Mouse (Mus musculus): ENCODE results near the gene Hemk1. TPM values are rescaled to one million over a fixed set of nuclear protein-coding genes. Genes with fewer than 3 reads are reported as not detected.
A peak's percentile ranks its signal among the peaks of the same experiment; 100 is the strongest.

The Hemk1 gene
- total and polyA plus RNA-seq, 2 experiments from 2014 or later, result 4.8 to 12.3 TPM

DNA sequence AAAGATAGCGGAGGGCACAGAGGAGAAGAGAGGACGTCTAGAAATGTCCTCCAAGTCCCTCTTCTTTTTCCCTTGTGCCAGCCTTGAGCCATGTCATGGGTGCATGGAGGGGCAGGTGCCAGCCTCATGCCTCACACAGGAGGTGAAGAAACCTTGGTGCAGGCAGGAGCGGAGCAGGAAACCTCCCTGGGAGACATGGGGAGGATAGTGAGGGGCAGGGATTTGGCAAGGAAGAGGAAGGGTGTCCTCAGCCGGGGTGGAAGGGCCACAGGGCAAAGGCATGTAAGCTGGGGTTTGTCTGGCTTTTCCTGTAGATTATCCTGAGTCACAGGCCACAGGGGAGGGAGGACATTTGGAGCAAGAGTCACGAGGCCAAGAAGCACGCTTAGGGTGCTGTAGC lies 5.9 kb upstream of the Hemk1 start:
- WGBS, result 52% methylated on average over 6 of the region's 6 CpGs
- DNase-seq (ENCODE audit: low spot score) (no peak), ATAC-seq (ENCODE audit: insufficient read depth, low read depth) (no peak)
- Histone ChIP-seq H3K9me3 (replicated peaks; ENCODE audit: control insufficient read depth, low read length) (no peaks in the 10 kb centered on the region), H3K36me3 (replicated peaks; ENCODE audit: control insufficient read depth, insufficient read depth, low read length) (no peaks in the 10 kb centered on the region), H3K27ac (ENCODE audit: low read depth) (no peak overlapping the region), H3K4me1 (ENCODE audit: control insufficient read depth, insufficient read depth) (no peaks in the 10 kb centered on the region; the same call in 1 of the 2 replicates), H3K4me3 (ENCODE audit: low read depth, low read length) (no peak overlapping the region), H3K27me3 (ENCODE audit: control insufficient read depth, insufficient read depth, low read length) (no peaks in the 10 kb centered on the region), H3K4me2 (ENCODE audit: low read depth, low read length) (no peak overlapping the region), H3K9ac (replicated peaks; ENCODE audit: low read depth, low read length) (no peak overlapping the region)
- TF ChIP-seq CTCF (IDR thresholded peaks at IDR 0.05; ENCODE audit: low read depth), result no peak
- no peak for TF ChIP-seq EP300 (IDR thresholded peaks at IDR 0.05; ENCODE audit: low read depth)

DNA sequence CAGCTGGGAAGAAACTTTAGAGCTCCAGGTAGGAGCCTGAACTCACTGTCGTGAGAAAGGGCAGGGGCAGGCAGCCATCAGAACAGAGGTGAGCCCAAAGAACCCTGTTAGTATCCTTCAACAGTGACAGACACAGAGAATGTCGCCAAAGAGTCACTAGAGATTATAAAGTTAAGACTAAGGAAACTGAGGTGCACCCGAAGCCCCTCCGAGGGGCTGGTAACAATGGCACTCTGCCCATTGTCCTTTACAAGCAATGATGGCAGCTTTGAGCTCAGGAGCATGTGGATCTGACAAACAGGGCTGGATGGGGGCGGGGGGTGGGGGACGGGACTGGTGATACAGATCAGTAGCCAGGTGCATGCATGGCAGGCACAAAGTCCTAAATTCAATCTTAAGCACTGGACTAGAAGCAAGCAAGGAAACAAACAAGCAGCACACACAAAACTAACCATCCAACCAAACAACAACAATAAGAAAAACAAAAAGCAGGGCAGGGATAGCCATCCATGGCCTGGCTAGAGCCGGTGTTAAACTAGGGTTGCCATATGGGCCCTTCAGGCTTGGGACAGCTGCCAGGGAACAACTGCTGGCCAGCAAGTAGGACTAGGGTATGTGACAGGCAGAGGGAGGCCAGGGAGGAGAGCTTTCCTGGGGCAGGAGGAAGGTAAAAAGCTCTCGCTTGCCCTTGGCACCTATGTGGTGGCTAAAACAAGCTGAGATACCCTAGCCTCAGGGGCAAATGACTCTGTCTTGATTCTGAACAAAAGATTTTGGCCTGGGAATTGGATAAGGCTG lies 5.2 kb upstream of the Hemk1 start:
- TF ChIP-seq CTCF (IDR thresholded peaks at IDR 0.05; ENCODE audit: low read depth) (no peak), EP300 (IDR thresholded peaks at IDR 0.05; ENCODE audit: low read depth) (no peak)
- H3K4me1 ChIP-seq (ENCODE audit: control insufficient read depth, insufficient read depth), result no peaks in the 10 kb centered on the region; the same call in 1 of the 2 replicates
- no peak overlapping the region for H3K27ac ChIP-seq (ENCODE audit: low read depth)
- DNase-seq (ENCODE audit: low spot score) (no peak), ATAC-seq (ENCODE audit: insufficient read depth, low read depth) (no peak)
- no peak overlapping the region for H3K4me2 ChIP-seq (ENCODE audit: low read depth, low read length)
- 59% methylated on average over 8 of the region's 8 CpGs for WGBS
- no peak overlapping the region for H3K9ac ChIP-seq (replicated peaks; ENCODE audit: low read depth, low read length)
- no peak overlapping the region for H3K4me3 ChIP-seq (ENCODE audit: low read depth, low read length)
- no peaks in the 10 kb centered on the region for H3K9me3 ChIP-seq (replicated peaks; ENCODE audit: control insufficient read depth, low read length)
- H3K36me3 ChIP-seq (replicated peaks; ENCODE audit: control insufficient read depth, insufficient read depth, low read length), result no peaks in the 10 kb centered on the region
- H3K27me3 ChIP-seq (ENCODE audit: control insufficient read depth, insufficient read depth, low read length), result no peaks in the 10 kb centered on the region

DNA sequence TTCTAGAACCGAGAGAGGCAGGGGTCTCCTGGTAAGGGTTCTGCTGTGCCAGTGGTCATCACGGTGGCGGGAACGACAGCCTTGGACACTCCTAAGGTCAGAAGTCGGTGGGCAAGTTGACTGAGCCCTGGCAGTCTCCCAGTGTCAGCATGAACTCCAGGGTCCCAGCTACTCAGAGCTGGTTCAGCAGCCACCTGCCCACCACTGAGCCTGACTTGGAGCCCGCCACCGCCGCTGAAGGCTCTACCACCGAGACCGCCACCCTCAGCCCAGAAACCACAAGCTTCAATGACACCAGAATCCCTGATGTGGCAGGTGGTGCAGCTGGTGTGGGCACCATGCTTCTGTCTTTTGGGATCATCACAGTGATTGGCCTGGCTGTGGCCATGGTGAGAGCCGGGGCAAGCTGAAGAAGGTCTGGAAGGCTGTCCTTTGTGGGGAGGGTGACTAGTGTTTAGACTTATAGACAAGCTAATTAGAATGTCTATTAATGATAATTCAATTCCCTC lies 4.1 kb upstream of the Hemk1 start:
- H3K9ac ChIP-seq (replicated peaks; ENCODE audit: low read depth, low read length), result no peak overlapping the region
- ATAC-seq (ENCODE audit: insufficient read depth, low read depth), result no peak
- no peaks in the 10 kb centered on the region for H3K36me3 ChIP-seq (replicated peaks; ENCODE audit: control insufficient read depth, insufficient read depth, low read length)
- H3K9me3 ChIP-seq (replicated peaks; ENCODE audit: control insufficient read depth, low read length), result no peaks in the 10 kb centered on the region
- no peaks in the 10 kb centered on the region for H3K27me3 ChIP-seq (ENCODE audit: control insufficient read depth, insufficient read depth, low read length)
- no peak overlapping the region for H3K4me3 ChIP-seq (ENCODE audit: low read depth, low read length)
- WGBS, result 82% methylated on average over 11 of the region's 11 CpGs
- no peak for TF ChIP-seq CTCF (IDR thresholded peaks at IDR 0.05; ENCODE audit: low read depth)
- no peak for TF ChIP-seq EP300 (IDR thresholded peaks at IDR 0.05; ENCODE audit: low read depth)
- H3K4me2 ChIP-seq (ENCODE audit: low read depth, low read length), result no peak overlapping the region
- DNase-seq (ENCODE audit: low spot score), result no peak
- no peak overlapping the region for H3K27ac ChIP-seq (ENCODE audit: low read depth)
- peaks cover 4% of the 10 kb centered on the region for H3K4me1 ChIP-seq (ENCODE audit: control insufficient read depth, insufficient read depth)

DNA sequence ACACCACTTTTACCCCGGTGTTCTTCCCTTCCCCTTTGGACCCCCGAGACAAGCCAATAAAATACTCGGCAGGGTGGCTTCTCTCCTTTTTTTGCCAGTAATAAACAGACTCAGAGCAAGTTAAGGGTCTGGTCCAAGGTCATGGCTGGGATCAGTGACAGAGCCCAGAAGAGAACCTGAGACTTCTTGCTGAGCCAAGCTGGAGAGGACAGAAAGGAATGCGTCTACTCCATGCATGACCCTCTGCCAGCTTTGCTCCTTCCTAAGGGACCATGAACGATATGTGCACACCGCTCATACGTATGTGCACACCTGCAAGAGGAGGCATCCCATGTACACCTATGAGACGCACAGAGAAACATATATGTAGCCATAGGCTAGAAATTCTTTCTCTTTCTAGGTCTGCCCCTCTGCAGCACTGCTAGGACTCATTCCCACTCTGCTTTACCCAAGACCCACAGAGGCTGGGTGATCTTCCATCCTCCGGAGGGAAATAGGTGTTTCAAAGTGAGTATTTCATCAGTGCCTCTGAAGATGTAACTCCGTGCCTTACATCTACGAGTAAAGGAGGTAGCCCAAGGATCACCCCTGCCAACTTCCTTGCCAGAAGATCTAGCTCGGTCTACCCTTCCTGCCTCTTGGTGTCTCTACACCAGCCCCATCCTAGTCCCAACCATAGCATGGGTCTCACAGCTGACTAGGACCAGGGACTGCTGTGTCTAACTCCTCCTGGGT lies 2.9 kb upstream of the Hemk1 start:
- TF ChIP-seq CTCF (IDR thresholded peaks at IDR 0.05; ENCODE audit: low read depth), result no peak
- TF ChIP-seq EP300 (IDR thresholded peaks at IDR 0.05; ENCODE audit: low read depth), result no peak
- H3K4me1 ChIP-seq (ENCODE audit: control insufficient read depth, insufficient read depth), result peaks cover 6% of the 10 kb centered on the region
- H3K27ac ChIP-seq (ENCODE audit: low read depth), result no peak overlapping the region
- H3K27me3 ChIP-seq (ENCODE audit: control insufficient read depth, insufficient read depth, low read length), result no peaks in the 10 kb centered on the region
- peak overlapping the region; percentile 77 for H3K4me3 ChIP-seq (ENCODE audit: low read depth, low read length)
- DNase-seq (ENCODE audit: low spot score) (no peak), ATAC-seq (ENCODE audit: insufficient read depth, low read depth) (no peak)
- peak overlapping the region; percentile 71 for H3K9ac ChIP-seq (replicated peaks; ENCODE audit: low read depth, low read length)
- H3K36me3 ChIP-seq (replicated peaks; ENCODE audit: control insufficient read depth, insufficient read depth, low read length), result no peaks in the 10 kb centered on the region
- H3K9me3 ChIP-seq (replicated peaks; ENCODE audit: control insufficient read depth, low read length), result no peaks in the 10 kb centered on the region
- H3K4me2 ChIP-seq (ENCODE audit: low read depth, low read length), result peak overlapping the region; percentile 93
- WGBS, result 42% methylated on average over 12 of the region's 12 CpGs

DNA sequence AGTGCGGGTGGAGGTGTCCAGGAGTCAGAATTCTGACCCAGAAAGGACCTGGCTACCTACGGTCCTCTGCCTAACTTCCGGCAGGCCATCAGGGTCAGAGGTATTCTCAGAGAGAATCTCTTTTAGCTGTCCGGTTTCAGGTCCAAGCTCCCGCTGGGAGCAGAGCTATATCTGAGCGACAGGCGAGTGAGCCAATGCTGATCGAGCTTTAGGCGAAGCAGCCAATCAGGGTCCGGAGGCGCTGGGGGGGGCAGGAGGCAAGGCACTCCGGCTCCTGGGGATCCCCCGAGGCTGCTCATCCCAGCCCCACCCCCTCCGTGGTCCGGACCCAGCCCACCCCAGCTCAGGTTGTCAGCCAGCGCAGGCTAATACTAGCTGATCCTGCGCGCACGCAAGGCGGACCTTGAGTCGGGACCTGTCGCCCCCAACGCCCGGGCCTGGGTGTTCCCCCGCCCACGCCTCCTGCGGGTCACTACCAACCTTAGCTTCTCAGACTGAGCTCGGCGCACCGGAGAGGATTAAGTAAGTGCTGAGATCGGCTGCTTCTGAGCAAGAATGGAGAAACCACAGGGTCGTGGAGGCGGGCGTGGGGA lies 2.2 kb upstream of the Hemk1 start, which contains the start of gene 6430571L13Rik:
6430571L13Rik (plus strand) TSS at position 336 of the 593 bp plus-strand sequence.
- 0 out of 2 replicates have a peak within 1 kb of the TSS, but pooled peaks have one; percentile 7 for H3K27ac ChIP-seq (ENCODE audit: low read depth)
- no peaks in the 10 kb centered on the region for H3K27me3 ChIP-seq (ENCODE audit: control insufficient read depth, insufficient read depth, low read length)
- H3K9me3 ChIP-seq (replicated peaks; ENCODE audit: control insufficient read depth, low read length), result no peaks in the 10 kb centered on the region
- WGBS, result 1% methylated on average over 34 of the region's 34 CpGs
- no peaks in the 10 kb centered on the region for H3K36me3 ChIP-seq (replicated peaks; ENCODE audit: control insufficient read depth, insufficient read depth, low read length)
- peak; percentile 89 for ATAC-seq (ENCODE audit: insufficient read depth, low read depth)
- DNase-seq (ENCODE audit: low spot score), result peak; percentile 88
- peak within 1 kb of the TSS; percentile 77 for H3K4me3 ChIP-seq (ENCODE audit: low read depth, low read length)
- H3K4me2 ChIP-seq (ENCODE audit: low read depth, low read length), result peak within 1 kb of the TSS; percentile 93
- H3K9ac ChIP-seq (replicated peaks; ENCODE audit: low read depth, low read length), result peak within 1 kb of the TSS; percentile 71
- H3K4me1 ChIP-seq (ENCODE audit: control insufficient read depth, insufficient read depth), result peaks cover 6% of the 10 kb centered on the region
- TF ChIP-seq CTCF (IDR thresholded peaks at IDR 0.05; ENCODE audit: low read depth) (no peak), EP300 (IDR thresholded peaks at IDR 0.05; ENCODE audit: low read depth) (peak; percentile 91)
